Mouse (Mus musculus) heart, embryonic 11.5 days (tissue): ENCODE results near the gene Vasp. TPM values are rescaled to one million over a fixed set of nuclear protein-coding genes. Genes with fewer than 3 reads are reported as not detected.

ENCODE experiments used
- ATAC-seq: fragments of 200-750 bp; cut with Nextera tagmentation; replicated peaks from 2 replicates; pipeline ENCODE4 v1.8.0; 2017; ENCODE audit warnings: moderate library complexity; ENCODE audit not compliant: insufficient number of reproducible peaks, low FRiP score, low TSS enrichment
- H3K27ac ChIP-seq: fragments of 300-500 bp; sonication (generic); 2 replicates; pipeline ENCODE4 v1.5.1; 2014; ENCODE audit warnings: mild to moderate bottlenecking, low read depth, low read length
- H3K27me3 ChIP-seq: fragments of 300-500 bp; sonication (generic); 2 replicates; pipeline ENCODE4 v1.6.1; 2014; ENCODE audit warnings: mild to moderate bottlenecking, low read length, mixed read lengths; ENCODE audit not compliant: control insufficient read depth, insufficient read depth
- H3K36me3 ChIP-seq: fragments of 300-500 bp; sonication (generic); 2 replicates; pipeline ENCODE4 v1.6.1; 2014; ENCODE audit warnings: mild to moderate bottlenecking, low read length, moderate library complexity, mixed read lengths; ENCODE audit not compliant: control insufficient read depth, insufficient read depth
- H3K4me1 ChIP-seq: fragments of 300-500 bp; sonication (generic); 2 replicates; pipeline ENCODE4 v1.6.1; 2014; ENCODE audit warnings: low read length; ENCODE audit not compliant: control insufficient read depth, insufficient read depth
- H3K4me2 ChIP-seq: fragments of 300-500 bp; sonication (generic); 2 replicates; pipeline ENCODE4 v1.6.1; 2014; ENCODE audit warnings: mild to moderate bottlenecking, moderate library complexity
- H3K4me3 ChIP-seq: fragments of 300-500 bp; sonication (generic); 2 replicates; pipeline ENCODE4 v1.5.1; 2014; ENCODE audit warnings: low read depth, low read length
- H3K9ac ChIP-seq: fragments of 300-500 bp; sonication (generic); 2 replicates; pipeline ENCODE4 v1.6.1; 2014; ENCODE audit warnings: mild to moderate bottlenecking, low read depth, low read length, moderate library complexity
- H3K9me3 ChIP-seq: fragments of 300-500 bp; sonication (generic); replicated peaks from 2 replicates; pipeline ENCODE4 v1.6.1; 2016; ENCODE audit warnings: low read length; ENCODE audit not compliant: control insufficient read depth
- whole genome bisulfite sequencing: fragments of 180-500 bp; shearing (Covaris S2); extraction: QIAGEN DNeasy Blood & Tissue Kit; methylation state at CpG from one replicate; pipeline ENCODE4 v1.1.7; 2014; ENCODE audit not compliant: insufficient replicate concordance; 5-methylcytosine and 5-hydroxymethylcytosine counted together
- polyA plus RNA-seq: library from polyadenylated mRNA; unstranded; fragments of >200 nt; fragmentation: Nextera tagmentation; extraction: Ambion mirVana; gene quantifications from 2 replicates; pipeline ENCODE4 v1.2.1, GENCODE M21; 2014

Gene Vasp
- polyA plus RNA-seq, result 61.9 and 102 TPM in 2 replicates

- Histone ChIP-seq H3K27me3 (no peaks in the 10 kb centered on the region), H3K27ac (peak within 1 kb of the TSS; percentile 98), H3K36me3 (no peaks in the 10 kb centered on the region), H3K9ac (peak within 1 kb of the TSS; percentile 98), H3K4me2 (peak within 1 kb of the TSS; percentile 86), H3K4me1 (peaks cover 29% of the 10 kb centered on the region), H3K4me3 (peak within 1 kb of the TSS; percentile 95), H3K9me3 (no peaks in the 10 kb centered on the region)
- WGBS, result 0% methylated on average over 54 of the region's 62 CpGs
- ATAC-seq, result peak; percentile 70
Observed at GRCm38 (mm10) chr7:19271238-19272172, at the start of gene Vasp. TSS of gene Vasp (minus strand) at chr7:19271817.

- WGBS, result 40% methylated on average over 7 of the region's 7 CpGs
- no peak for ATAC-seq
- Histone ChIP-seq H3K27me3 (no peaks in the 10 kb centered on the region), H3K9ac (peak overlapping the region; percentile 56), H3K4me3 (peak overlapping the region; percentile 43; the same call in 1 of the 2 replicates), H3K4me2 (peak overlapping the region; percentile 81), H3K36me3 (no peaks in the 10 kb centered on the region), H3K9me3 (no peaks in the 10 kb centered on the region), H3K27ac (0 out of 2 replicates have a peak overlapping the region, but pooled peaks have one; percentile 35), H3K4me1 (peaks cover 13% of the 10 kb centered on the region)
Observed at GRCm38 (mm10) chr7:19320637-19321036, 49.0 kb upstream of the Vasp start.

GRCm38 (mm10) chr7:19319906-19320305 is 48.3 kb upstream of the Vasp start:
- peak overlapping the region; percentile 66 for H3K9ac ChIP-seq
- H3K27me3 ChIP-seq, result no peaks in the 10 kb centered on the region
- peaks cover 12% of the 10 kb centered on the region for H3K4me1 ChIP-seq
- H3K4me3 ChIP-seq, result peak overlapping the region; percentile 43
- H3K36me3 ChIP-seq, result no peaks in the 10 kb centered on the region
- peak overlapping the region; percentile 81 for H3K4me2 ChIP-seq
- 0 out of 2 replicates have a peak overlapping the region, but pooled peaks have one; percentile 35 for H3K27ac ChIP-seq
- WGBS, result under 1% methylated on average over 41 of the region's 41 CpGs
- no peaks in the 10 kb centered on the region for H3K9me3 ChIP-seq
- ATAC-seq, result peak; percentile 91

GRCm38 (mm10) chr7:19319458-19319857 is 47.8 kb upstream of the Vasp start:
- no peaks in the 10 kb centered on the region for H3K36me3 ChIP-seq
- peak overlapping the region; percentile 43 for H3K4me3 ChIP-seq
- peak overlapping the region; percentile 66 for H3K9ac ChIP-seq
- H3K27me3 ChIP-seq, result no peaks in the 10 kb centered on the region
- H3K27ac ChIP-seq, result 0 out of 2 replicates have a peak overlapping the region, but pooled peaks have one; percentile 3
- peak overlapping the region; percentile 81 for H3K4me2 ChIP-seq
- peak; percentile 21; the same call in 1 of the 2 replicates for ATAC-seq
- H3K9me3 ChIP-seq, result no peaks in the 10 kb centered on the region
- 18% methylated on average over 9 of the region's 9 CpGs for WGBS
- H3K4me1 ChIP-seq, result peaks cover 12% of the 10 kb centered on the region

GRCm38 (mm10) chr7:19318676-19319075 is 47.1 kb upstream of the Vasp start:
- H3K36me3 ChIP-seq, result no peaks in the 10 kb centered on the region
- no peak overlapping the region for H3K27ac ChIP-seq
- H3K9ac ChIP-seq, result no peak overlapping the region
- peaks cover 12% of the 10 kb centered on the region for H3K4me1 ChIP-seq
- H3K4me3 ChIP-seq, result no peak overlapping the region
- no peak for ATAC-seq
- WGBS, result 77% methylated on average over 7 of the region's 7 CpGs
- H3K9me3 ChIP-seq, result no peaks in the 10 kb centered on the region
- H3K4me2 ChIP-seq, result no peak overlapping the region
- no peaks in the 10 kb centered on the region for H3K27me3 ChIP-seq

GRCm38 (mm10) chr7:19318201-19318600 is 46.6 kb upstream of the Vasp start:
- H3K27ac ChIP-seq, result no peak overlapping the region
- H3K4me2 ChIP-seq, result no peak overlapping the region
- no peak overlapping the region for H3K4me3 ChIP-seq
- H3K9ac ChIP-seq, result no peak overlapping the region
- H3K27me3 ChIP-seq, result no peaks in the 10 kb centered on the region
- H3K4me1 ChIP-seq, result peaks cover 12% of the 10 kb centered on the region
- ATAC-seq, result no peak
- H3K36me3 ChIP-seq, result no peaks in the 10 kb centered on the region
- no peaks in the 10 kb centered on the region for H3K9me3 ChIP-seq
- 65% methylated on average over 2 of the region's 2 CpGs for WGBS

GRCm38 (mm10) chr7:19316451-19317161 is 45.0 kb upstream of the Vasp start:
- no peaks in the 10 kb centered on the region for H3K9me3 ChIP-seq
- no peak overlapping the region for H3K27ac ChIP-seq
- peaks cover 12% of the 10 kb centered on the region for H3K4me1 ChIP-seq
- 57% methylated on average over 14 of the region's 14 CpGs for WGBS
- H3K27me3 ChIP-seq, result no peaks in the 10 kb centered on the region
- H3K9ac ChIP-seq, result no peak overlapping the region
- no peak overlapping the region for H3K4me3 ChIP-seq
- no peak for ATAC-seq
- no peak overlapping the region for H3K4me2 ChIP-seq
- H3K36me3 ChIP-seq, result no peaks in the 10 kb centered on the region

GRCm38 (mm10) chr7:19314033-19314432 is 42.4 kb upstream of the Vasp start:
- H3K36me3 ChIP-seq, result no peaks in the 10 kb centered on the region
- no peak overlapping the region for H3K4me3 ChIP-seq
- no peak for ATAC-seq
- no peak overlapping the region for H3K9ac ChIP-seq
- no peak overlapping the region for H3K4me2 ChIP-seq
- peaks cover 7% of the 10 kb centered on the region; the same call in 1 of the 2 replicates for H3K4me1 ChIP-seq
- 48% methylated on average over 5 of the region's 5 CpGs for WGBS
- H3K27me3 ChIP-seq, result no peaks in the 10 kb centered on the region
- no peaks in the 10 kb centered on the region for H3K9me3 ChIP-seq
- no peak overlapping the region for H3K27ac ChIP-seq
